Mouse (Mus musculus): ENCODE measurements around the gene 3100002H09Rik.

DNA sequence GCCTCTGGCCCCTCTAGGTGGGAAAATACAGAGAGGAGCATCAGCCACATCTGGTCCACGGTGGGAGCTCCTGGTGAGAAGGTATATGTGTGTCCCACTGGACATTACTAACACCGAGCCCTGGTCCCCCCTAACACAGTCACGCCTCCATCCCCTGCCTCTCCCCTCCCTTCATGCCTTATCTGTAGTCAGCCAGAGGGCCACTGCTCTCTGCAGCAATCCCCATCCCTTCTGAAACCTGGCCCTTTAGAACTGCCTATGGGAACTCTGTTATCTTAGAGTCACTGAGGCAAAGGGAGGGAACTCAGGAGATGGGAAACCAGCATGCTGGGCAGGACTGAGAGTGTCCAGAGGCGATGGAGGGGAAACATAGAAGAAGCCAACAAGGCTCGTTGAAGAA, 5.3 kb downstream of the 3100002H09Rik start:
- no peak for TF ChIP-seq CTCF (IDR thresholded peaks at IDR 0.05)
- no peak for TF ChIP-seq EP300 (IDR thresholded peaks at IDR 0.05)

All from lung, postnatal 0 days (tissue).